Mouse (Mus musculus): ENCODE measurements around the gene Uba7. TPM values are rescaled to one million over a fixed set of nuclear protein-coding genes. Genes with fewer than 3 reads are reported as not detected.
A peak's percentile ranks its signal among the peaks of the same experiment; 100 is the strongest.

Gene Uba7
- polyA plus RNA-seq, 1 experiment from 2014 or later, result 8.7 TPM

DNA sequence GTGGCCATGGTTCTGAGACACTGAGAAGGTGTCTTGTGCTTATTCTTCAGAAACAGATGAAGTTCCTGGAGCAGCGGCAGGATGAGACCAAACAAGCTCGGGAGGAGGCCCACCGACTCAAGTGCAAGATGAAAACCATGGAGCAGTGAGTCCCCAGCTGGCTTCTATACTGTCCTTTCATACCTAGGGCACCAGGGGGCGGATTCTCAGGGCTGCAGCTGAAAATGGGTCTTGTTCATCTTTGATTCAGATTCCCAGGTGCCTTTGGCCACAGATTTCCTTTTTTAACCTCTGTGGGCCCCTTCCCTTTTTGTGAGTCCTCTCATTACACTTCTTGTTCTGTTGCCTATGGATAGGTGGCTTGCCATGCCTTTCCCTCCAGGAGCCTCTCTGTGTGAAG, 14.4 kb upstream of the Uba7 start:
- Histone ChIP-seq H3K4me1 (replicated peaks; ENCODE audit: control insufficient read depth, insufficient read depth, low read length) (peaks cover 16% of the 10 kb centered on the region), H3K9me3 (ENCODE audit: control insufficient read depth, low read length) (no peaks in the 10 kb centered on the region), H3K4me3 (replicated peaks; ENCODE audit: low read length) (no peak overlapping the region), H3K9ac (no peak overlapping the region), H3K27ac (peak overlapping the region; percentile 84), H3K36me3 (replicated peaks; ENCODE audit: control insufficient read depth, insufficient read depth) (no peaks in the 10 kb centered on the region; the same call in 1 of the 2 replicates), H3K27me3 (ENCODE audit: control insufficient read depth, insufficient read depth, low read length) (no peaks in the 10 kb centered on the region), H3K4me2 (replicated peaks) (no peak overlapping the region; the same call in 1 of the 2 replicates)
- WGBS, result 80% methylated on average over 4 of the region's 4 CpGs
- ATAC-seq (ENCODE audit: low FRiP score) (no peak), DNase-seq (ENCODE audit: low spot score) (no peak)

DNA sequence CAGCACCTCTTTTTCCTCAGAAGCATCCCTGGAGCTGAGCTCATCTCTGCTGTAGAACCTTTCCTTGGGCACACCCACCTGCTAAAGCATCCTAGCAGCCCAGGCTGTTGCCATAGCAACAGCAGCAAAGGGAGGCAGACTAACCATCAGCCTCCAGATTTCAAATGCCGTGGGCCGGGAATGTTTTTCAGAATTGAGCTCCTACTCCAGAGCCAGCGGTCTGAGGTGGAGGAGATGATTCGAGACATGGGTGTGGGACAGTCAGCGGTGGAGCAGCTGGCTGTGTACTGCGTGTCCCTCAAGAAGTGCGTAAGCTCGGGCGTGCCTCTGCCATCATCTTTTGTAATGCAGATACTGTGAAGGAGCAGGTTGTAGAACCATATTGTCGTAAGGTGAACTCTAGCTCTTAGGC, 13.9 kb upstream of the Uba7 start:
- 59% methylated on average over 10 of the region's 10 CpGs for WGBS
- H3K4me3 ChIP-seq (replicated peaks; ENCODE audit: low read length), result no peak overlapping the region
- H3K4me1 ChIP-seq (replicated peaks; ENCODE audit: control insufficient read depth, insufficient read depth, low read length), result peaks cover 16% of the 10 kb centered on the region
- peak overlapping the region; percentile 39 for H3K4me2 ChIP-seq (replicated peaks)
- ATAC-seq (ENCODE audit: low FRiP score) (peak; percentile 44; the same call in 1 of the 2 replicates), DNase-seq (ENCODE audit: low spot score) (peak; percentile 67)
- peak overlapping the region; percentile 84 for H3K27ac ChIP-seq
- H3K36me3 ChIP-seq (replicated peaks; ENCODE audit: control insufficient read depth, insufficient read depth), result no peaks in the 10 kb centered on the region; the same call in 1 of the 2 replicates
- H3K9ac ChIP-seq, result no peak overlapping the region
- H3K9me3 ChIP-seq (ENCODE audit: control insufficient read depth, low read length), result no peaks in the 10 kb centered on the region
- no peaks in the 10 kb centered on the region for H3K27me3 ChIP-seq (ENCODE audit: control insufficient read depth, insufficient read depth, low read length)

- no peak overlapping the region for H3K4me3 ChIP-seq (replicated peaks; ENCODE audit: low read length)
- WGBS, result 45% methylated on average over 5 of the region's 5 CpGs
- no peaks in the 10 kb centered on the region; the same call in 1 of the 2 replicates for H3K36me3 ChIP-seq (replicated peaks; ENCODE audit: control insufficient read depth, insufficient read depth)
- DNase-seq (ENCODE audit: low spot score) (peak; percentile 52), ATAC-seq (ENCODE audit: low FRiP score) (peak; percentile 49; the same call in 1 of the 2 replicates)
- H3K9me3 ChIP-seq (ENCODE audit: control insufficient read depth, low read length), result no peaks in the 10 kb centered on the region
- H3K27me3 ChIP-seq (ENCODE audit: control insufficient read depth, insufficient read depth, low read length), result no peaks in the 10 kb centered on the region
- peak overlapping the region; percentile 84 for H3K27ac ChIP-seq
- H3K4me2 ChIP-seq (replicated peaks), result peak overlapping the region; percentile 39; the same call in 1 of the 2 replicates
- peaks cover 16% of the 10 kb centered on the region for H3K4me1 ChIP-seq (replicated peaks; ENCODE audit: control insufficient read depth, insufficient read depth, low read length)
- H3K9ac ChIP-seq, result no peak overlapping the region
These were observed 13.4 kb upstream of the Uba7 start for GRCm38 (mm10) chr9:107961881-107962280.

- DNase-seq (ENCODE audit: low spot score), result no peak
- no peak overlapping the region for H3K27ac ChIP-seq
- 94% methylated on average over 9 of the region's 9 CpGs for WGBS
- H3K4me1 ChIP-seq (replicated peaks; ENCODE audit: control insufficient read depth, insufficient read depth, low read length), result peaks cover 16% of the 10 kb centered on the region
- H3K4me2 ChIP-seq (replicated peaks), result no peak overlapping the region
- no peak overlapping the region for H3K4me3 ChIP-seq (replicated peaks; ENCODE audit: low read length)
- no peaks in the 10 kb centered on the region for H3K9me3 ChIP-seq (ENCODE audit: control insufficient read depth, low read length)
- no peak for ATAC-seq (ENCODE audit: low FRiP score)
- H3K9ac ChIP-seq, result no peak overlapping the region
- H3K36me3 ChIP-seq (replicated peaks; ENCODE audit: control insufficient read depth, insufficient read depth), result no peaks in the 10 kb centered on the region
- no peaks in the 10 kb centered on the region for H3K27me3 ChIP-seq (ENCODE audit: control insufficient read depth, insufficient read depth, low read length)
These were observed 12.4 kb upstream of the Uba7 start for GRCm38 (mm10) chr9:107962916-107963315.

DNA sequence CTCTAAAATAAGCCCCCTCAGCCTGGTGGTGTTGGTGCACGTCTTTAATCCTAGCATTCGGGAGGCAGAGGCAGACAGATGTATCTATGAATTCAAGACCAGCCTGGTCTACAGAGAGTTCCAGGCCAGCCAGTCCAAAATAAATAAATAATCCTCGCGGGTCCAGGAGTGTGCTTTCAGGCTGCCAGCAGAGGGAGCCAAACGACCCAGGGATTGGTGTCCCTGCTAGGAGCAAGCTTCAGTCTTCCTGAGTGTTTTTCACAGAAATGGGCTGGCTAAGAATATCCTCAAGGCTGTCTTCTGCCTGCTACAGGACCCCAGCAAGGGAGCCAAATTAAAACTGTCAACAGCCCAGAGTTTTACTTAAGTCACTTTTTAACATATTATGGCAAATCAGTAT, 11.6 kb upstream of the Uba7 start:
- 32% methylated on average over 5 of the region's 5 CpGs for WGBS

DNA sequence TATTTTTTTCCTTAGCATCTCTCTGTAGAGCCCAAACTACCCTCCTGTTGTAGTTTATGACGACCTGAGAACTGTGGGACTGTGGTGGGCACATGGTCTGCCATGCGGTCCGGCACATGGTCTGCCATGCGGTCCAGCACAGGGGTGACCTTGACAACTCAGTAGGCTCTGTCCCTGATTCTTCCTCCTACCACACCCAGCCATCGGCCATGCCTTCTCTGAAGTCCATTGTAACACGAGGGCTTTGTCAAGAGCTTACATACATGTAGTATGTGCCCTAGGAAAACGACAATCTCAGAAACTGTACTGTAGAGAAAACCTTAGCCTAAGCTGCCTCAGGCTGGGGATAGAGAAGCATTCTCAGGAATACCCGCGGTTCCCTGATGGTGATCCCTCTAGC, 10.6 kb upstream of the Uba7 start:
- no peak overlapping the region for H3K4me2 ChIP-seq (replicated peaks)
- H3K4me3 ChIP-seq (replicated peaks; ENCODE audit: low read length), result no peak overlapping the region
- no peak for ATAC-seq (ENCODE audit: low FRiP score)
- no peaks in the 10 kb centered on the region for H3K27me3 ChIP-seq (ENCODE audit: control insufficient read depth, insufficient read depth, low read length)
- H3K36me3 ChIP-seq (replicated peaks; ENCODE audit: control insufficient read depth, insufficient read depth), result no peaks in the 10 kb centered on the region
- WGBS, result 91% methylated on average over 9 of the region's 9 CpGs
- H3K9me3 ChIP-seq (ENCODE audit: control insufficient read depth, low read length), result no peaks in the 10 kb centered on the region
- no peak overlapping the region for H3K27ac ChIP-seq
- no peak for DNase-seq (ENCODE audit: low spot score)
- no peak overlapping the region for H3K9ac ChIP-seq
- peaks cover 16% of the 10 kb centered on the region for H3K4me1 ChIP-seq (replicated peaks; ENCODE audit: control insufficient read depth, insufficient read depth, low read length)

More for the DNA sequence above, 11.6 kb upstream of the Uba7 start:
- H3K27me3 ChIP-seq (ENCODE audit: control insufficient read depth, insufficient read depth, low read length), result no peaks in the 10 kb centered on the region
- H3K4me2 ChIP-seq (replicated peaks), result no peak overlapping the region
- DNase-seq (ENCODE audit: low spot score), result peak; percentile 87
- no peaks in the 10 kb centered on the region for H3K36me3 ChIP-seq (replicated peaks; ENCODE audit: control insufficient read depth, insufficient read depth)
- H3K9ac ChIP-seq, result no peak overlapping the region
- no peaks in the 10 kb centered on the region for H3K9me3 ChIP-seq (ENCODE audit: control insufficient read depth, low read length)
- no peak overlapping the region for H3K27ac ChIP-seq
- ATAC-seq (ENCODE audit: low FRiP score), result peak; percentile 58; the same call in 1 of the 2 replicates
- peaks cover 16% of the 10 kb centered on the region for H3K4me1 ChIP-seq (replicated peaks; ENCODE audit: control insufficient read depth, insufficient read depth, low read length)
- no peak overlapping the region for H3K4me3 ChIP-seq (replicated peaks; ENCODE audit: low read length)

GRCm38 (mm10) chr9:107966676-107967075, 8.6 kb upstream of the Uba7 start:
- no peak overlapping the region for H3K4me2 ChIP-seq (replicated peaks)
- DNase-seq (ENCODE audit: low spot score), result no peak
- H3K4me3 ChIP-seq (replicated peaks; ENCODE audit: low read length), result no peak overlapping the region
- 93% methylated on average over 10 of the region's 10 CpGs for WGBS
- H3K27ac ChIP-seq, result no peak overlapping the region
- no peak overlapping the region for H3K9ac ChIP-seq
- no peaks in the 10 kb centered on the region for H3K36me3 ChIP-seq (replicated peaks; ENCODE audit: control insufficient read depth, insufficient read depth)
- H3K27me3 ChIP-seq (ENCODE audit: control insufficient read depth, insufficient read depth, low read length), result no peaks in the 10 kb centered on the region
- peaks cover 6% of the 10 kb centered on the region; the same call in 1 of the 2 replicates for H3K4me1 ChIP-seq (replicated peaks; ENCODE audit: control insufficient read depth, insufficient read depth, low read length)
- ATAC-seq (ENCODE audit: low FRiP score), result no peak
- H3K9me3 ChIP-seq (ENCODE audit: control insufficient read depth, low read length), result no peaks in the 10 kb centered on the region

DNA sequence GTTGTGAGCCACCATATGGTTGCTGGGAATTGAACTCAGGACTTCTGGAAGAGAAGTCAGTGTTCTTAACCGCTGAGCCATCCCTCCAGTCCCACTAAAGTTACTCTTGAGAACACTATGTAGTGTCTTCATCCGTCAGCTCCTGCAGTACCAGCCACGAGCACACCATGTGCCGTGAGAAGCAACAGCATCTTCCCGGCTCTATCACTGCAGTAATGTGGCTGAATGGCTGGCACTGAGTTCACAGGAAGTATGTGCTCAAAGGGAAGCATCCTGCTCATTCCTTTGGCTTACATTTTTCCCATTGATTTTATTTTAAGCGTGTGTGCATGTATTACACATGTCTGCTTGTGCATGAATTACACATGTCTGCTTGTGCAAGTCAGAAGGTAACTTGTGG, 7.9 kb upstream of the Uba7 start:
- Histone ChIP-seq H3K9ac (no peak overlapping the region), H3K4me3 (replicated peaks; ENCODE audit: low read length) (no peak overlapping the region), H3K4me2 (replicated peaks) (no peak overlapping the region), H3K36me3 (replicated peaks; ENCODE audit: control insufficient read depth, insufficient read depth) (no peaks in the 10 kb centered on the region), H3K27me3 (ENCODE audit: control insufficient read depth, insufficient read depth, low read length) (no peaks in the 10 kb centered on the region), H3K9me3 (ENCODE audit: control insufficient read depth, low read length) (no peaks in the 10 kb centered on the region), H3K4me1 (replicated peaks; ENCODE audit: control insufficient read depth, insufficient read depth, low read length) (no peaks in the 10 kb centered on the region), H3K27ac (no peak overlapping the region)
- 89% methylated on average over 6 of the region's 6 CpGs for WGBS
- ATAC-seq (ENCODE audit: low FRiP score) (no peak), DNase-seq (ENCODE audit: low spot score) (no peak)

DNA sequence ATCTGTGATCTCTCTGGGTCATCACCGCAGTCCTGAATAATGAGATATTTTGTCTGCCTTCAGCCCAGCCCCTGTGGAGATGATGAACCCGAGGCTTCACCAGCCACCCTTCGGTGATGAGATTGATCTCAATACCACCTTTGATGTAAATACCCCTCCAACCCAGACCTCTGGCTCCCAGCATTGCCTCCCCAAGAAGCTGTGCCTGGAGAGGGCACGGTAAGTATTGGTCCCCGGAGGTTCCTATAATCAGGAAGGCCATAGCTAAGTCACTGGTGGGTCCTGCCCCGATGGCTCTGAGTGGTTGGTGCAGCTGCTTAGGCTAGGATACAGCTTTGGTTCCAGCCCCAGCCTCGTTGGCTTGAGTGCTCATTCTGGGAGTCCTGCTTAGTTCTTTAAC, 6.8 kb upstream of the Uba7 start:
- no peaks in the 10 kb centered on the region for H3K9me3 ChIP-seq (ENCODE audit: control insufficient read depth, low read length)
- no peak for ATAC-seq (ENCODE audit: low FRiP score)
- H3K27ac ChIP-seq, result no peak overlapping the region
- H3K9ac ChIP-seq, result no peak overlapping the region
- H3K4me2 ChIP-seq (replicated peaks), result no peak overlapping the region
- no peak overlapping the region for H3K4me3 ChIP-seq (replicated peaks; ENCODE audit: low read length)
- no peaks in the 10 kb centered on the region for H3K27me3 ChIP-seq (ENCODE audit: control insufficient read depth, insufficient read depth, low read length)
- H3K36me3 ChIP-seq (replicated peaks; ENCODE audit: control insufficient read depth, insufficient read depth), result no peaks in the 10 kb centered on the region
- 95% methylated on average over 7 of the region's 7 CpGs for whole genome bisulfite sequencing
- H3K4me1 ChIP-seq (replicated peaks; ENCODE audit: control insufficient read depth, insufficient read depth, low read length), result no peaks in the 10 kb centered on the region
- no peak for DNase-seq (ENCODE audit: low spot score)

- Histone ChIP-seq H3K9me3 (ENCODE audit: control insufficient read depth, low read length) (no peaks in the 10 kb centered on the region), H3K4me1 (replicated peaks; ENCODE audit: control insufficient read depth, insufficient read depth, low read length) (no peaks in the 10 kb centered on the region), H3K4me2 (replicated peaks) (no peak overlapping the region), H3K27me3 (ENCODE audit: control insufficient read depth, insufficient read depth, low read length) (no peaks in the 10 kb centered on the region), H3K9ac (no peak overlapping the region), H3K36me3 (replicated peaks; ENCODE audit: control insufficient read depth, insufficient read depth) (no peaks in the 10 kb centered on the region), H3K4me3 (replicated peaks; ENCODE audit: low read length) (no peak overlapping the region), H3K27ac (no peak overlapping the region)
- DNase-seq (ENCODE audit: low spot score) (no peak), ATAC-seq (ENCODE audit: low FRiP score) (no peak)
- WGBS, result 89% methylated on average over 5 of the region's 5 CpGs
These were observed 5.0 kb upstream of the Uba7 start for GRCm38 (mm10) chr9:107970311-107970710.
